Mouse (Mus musculus) neural tube, embryonic 11.5 days (tissue): ENCODE data around the gene 2410131K14Rik. TPM values are rescaled to one million over a fixed set of nuclear protein-coding genes. Genes with fewer than 3 reads are reported as not detected.

Experiments
- ATAC-seq: fragments of 200-750 bp; cut with Nextera tagmentation; 2 replicates; pipeline ENCODE4 v1.8.0; 2017; ENCODE audit warnings: moderate number of reproducible peaks, mild to moderate bottlenecking, moderate TSS enrichment, moderate library complexity; ENCODE audit not compliant: insufficient read depth, low FRiP score, low TSS enrichment
- DNase-seq: peaks from one replicate; pipeline ENCODE4 v3.0.0-alpha.2; 2015; ENCODE audit warnings: low spot score
- H3K27ac ChIP-seq: fragments of 300-500 bp; sonication (generic); 2 replicates; pipeline ENCODE4 v1.5.1; 2014; ENCODE audit warnings: low read depth, mild to moderate bottlenecking, low read length
- H3K27me3 ChIP-seq: fragments of 300-500 bp; sonication (generic); 2 replicates; pipeline ENCODE4 v1.6.1; 2014; ENCODE audit warnings: mild to moderate bottlenecking, low read length, mixed read lengths; ENCODE audit not compliant: control insufficient read depth, insufficient read depth
- H3K36me3 ChIP-seq: fragments of 300-500 bp; sonication (generic); 2 replicates; pipeline ENCODE4 v1.6.1; 2014; ENCODE audit warnings: mild to moderate bottlenecking, low read length, moderate library complexity, mixed read lengths; ENCODE audit not compliant: control insufficient read depth, insufficient read depth
- H3K4me1 ChIP-seq: fragments of 300-500 bp; sonication (generic); 2 replicates; pipeline ENCODE4 v1.6.1; 2014; ENCODE audit warnings: low read length, mixed read lengths; ENCODE audit not compliant: control insufficient read depth, insufficient read depth
- H3K4me2 ChIP-seq: fragments of 300-500 bp; sonication (generic); 2 replicates; pipeline ENCODE4 v1.6.1; 2014; ENCODE audit warnings: low read depth, mild to moderate bottlenecking, moderate library complexity
- H3K4me3 ChIP-seq: fragments of 300-500 bp; sonication (generic); 2 replicates; pipeline ENCODE4 v1.5.1; 2014; ENCODE audit warnings: low read depth, low read length
- H3K9ac ChIP-seq: fragments of 300-500 bp; sonication (generic); 2 replicates; pipeline ENCODE4 v1.6.1; 2014; ENCODE audit warnings: mild to moderate bottlenecking, low read length
- H3K9me3 ChIP-seq: fragments of 300-500 bp; sonication (generic); 2 replicates; pipeline ENCODE4 v1.6.1; 2016; ENCODE audit warnings: low read length; ENCODE audit not compliant: control insufficient read depth
- WGBS: fragments of 180-500 bp; shearing (Covaris S2); extraction: QIAGEN DNeasy Blood & Tissue Kit; methylation state at CpG from one replicate; pipeline ENCODE4 v1.1.7; 2014; 5-methylcytosine and 5-hydroxymethylcytosine counted together
- polyA plus RNA-seq: library from polyadenylated mRNA; unstranded; fragments of >200 nt; fragmentation: Nextera tagmentation; extraction: Ambion mirVana; gene quantifications from 2 replicates; pipeline ENCODE4 v1.2.1, GENCODE M21; 2014

The 2410131K14Rik gene
- polyA plus RNA-seq, 1 experiment from 2014 or later = 14.8 TPM

DNA sequence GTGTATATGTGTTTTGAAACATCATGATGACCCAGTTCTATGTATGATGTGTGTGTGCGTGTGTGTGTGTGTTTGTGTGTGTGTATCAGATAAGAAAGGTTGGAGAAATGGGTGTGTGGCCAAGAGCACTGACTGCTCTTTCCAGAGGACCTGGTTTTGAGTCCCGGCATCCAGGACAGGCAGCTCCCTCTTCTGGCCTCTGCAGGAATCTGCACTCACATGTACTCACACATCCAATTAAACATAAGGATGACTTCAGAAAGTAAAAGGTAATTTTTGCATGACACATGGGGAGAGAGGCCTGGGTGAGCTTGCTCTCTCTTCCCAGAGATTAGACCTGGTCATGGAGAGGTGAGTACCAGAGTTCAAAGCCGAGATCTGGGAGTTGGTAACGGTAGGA lies 12.0 kb downstream of the 2410131K14Rik start:
- Histone ChIP-seq H3K4me1 (no peaks in the 10 kb centered on the region), H3K4me3 (no peak overlapping the region), H3K4me2 (no peak overlapping the region), H3K27me3 (no peaks in the 10 kb centered on the region), H3K9me3 (no peaks in the 10 kb centered on the region), H3K27ac (no peak overlapping the region), H3K9ac (no peak overlapping the region), H3K36me3 (peaks cover 19% of the 10 kb centered on the region)
- no peak for DNase-seq
- ATAC-seq = no peak
- WGBS = 97% methylated on average over 4 of the region's 4 CpGs

DNA sequence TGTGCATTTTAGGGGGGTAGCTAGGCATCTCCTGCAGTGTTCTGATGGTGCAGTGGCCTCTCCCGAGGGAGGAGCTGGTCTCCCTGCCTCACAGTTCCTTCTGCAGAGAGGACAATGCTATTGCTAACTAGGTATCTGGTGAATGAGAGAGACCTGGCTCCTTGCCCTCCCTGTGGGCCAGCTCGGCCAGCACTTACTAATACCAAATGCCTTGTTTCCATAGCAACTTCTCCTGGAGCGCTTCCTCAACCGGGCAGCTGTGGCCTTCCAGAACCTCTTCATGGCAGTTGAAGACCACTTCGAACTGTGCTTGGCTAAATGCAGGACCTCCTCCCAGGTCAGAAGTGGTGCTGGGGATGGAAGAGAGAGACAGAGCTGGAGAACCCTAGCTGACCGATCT lies 14.1 kb downstream of the 2410131K14Rik start:
- no peak overlapping the region for H3K27ac ChIP-seq
- DNase-seq = no peak

DNA sequence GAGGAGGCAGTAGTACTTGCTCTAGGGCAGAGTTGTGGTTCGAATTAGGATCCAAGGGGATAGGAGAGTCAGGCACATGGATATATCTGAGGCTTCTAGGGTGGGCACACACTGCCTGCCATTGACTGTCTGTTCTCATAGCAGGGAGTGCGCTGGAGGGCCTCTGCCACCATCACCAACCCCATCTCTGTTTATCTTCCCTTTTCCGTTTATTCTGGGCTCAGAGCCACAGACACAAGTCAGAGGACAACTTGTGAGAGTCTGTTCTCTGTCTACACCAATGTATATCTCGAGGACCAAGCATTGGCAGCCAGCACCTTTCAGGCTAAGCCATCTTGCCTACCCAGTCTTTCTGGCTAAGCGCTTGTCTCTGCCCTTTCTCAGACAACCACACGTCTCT lies 14.6 kb downstream of the 2410131K14Rik start:
- Histone ChIP-seq H3K4me2 (no peak overlapping the region), H3K9me3 (no peaks in the 10 kb centered on the region), H3K9ac (no peak overlapping the region), H3K36me3 (peaks cover 22% of the 10 kb centered on the region), H3K27ac (no peak overlapping the region), H3K27me3 (no peaks in the 10 kb centered on the region), H3K4me1 (no peaks in the 10 kb centered on the region), H3K4me3 (no peak overlapping the region)
- ATAC-seq (no peak), DNase-seq (no peak)
- WGBS = 91% methylated on average over 6 of the region's 6 CpGs

More for the DNA sequence above, 14.1 kb downstream of the 2410131K14Rik start:
- H3K9ac ChIP-seq = no peak overlapping the region
- WGBS = 88% methylated on average over 6 of the region's 6 CpGs
- H3K36me3 ChIP-seq = peaks cover 22% of the 10 kb centered on the region
- no peaks in the 10 kb centered on the region for H3K4me1 ChIP-seq
- H3K27me3 ChIP-seq = no peaks in the 10 kb centered on the region
- no peak overlapping the region for H3K4me2 ChIP-seq
- H3K4me3 ChIP-seq = no peak overlapping the region
- no peak for ATAC-seq
- no peaks in the 10 kb centered on the region for H3K9me3 ChIP-seq

DNA sequence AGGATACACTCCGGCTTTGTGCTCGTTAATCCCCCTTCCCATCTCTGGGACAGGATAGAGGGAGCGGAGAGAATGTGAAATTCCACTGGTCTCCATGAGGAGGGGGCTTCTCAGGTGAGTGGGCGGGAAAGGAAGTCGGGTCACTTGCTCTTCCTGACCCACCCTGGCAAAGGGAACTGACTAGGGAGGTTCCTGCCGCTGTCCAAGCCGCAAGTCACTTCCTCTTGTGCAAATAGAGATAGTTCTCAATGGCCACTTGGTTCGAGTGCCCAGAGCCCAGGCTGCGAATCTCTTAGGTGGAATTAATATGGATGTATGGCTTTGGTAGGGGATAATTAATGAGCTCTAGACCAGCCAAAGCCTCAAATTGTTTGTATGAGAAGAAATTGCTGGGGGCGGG lies 15.0 kb downstream of the 2410131K14Rik start:
- no peak overlapping the region for H3K9ac ChIP-seq
- no peak for DNase-seq
- H3K27me3 ChIP-seq = no peaks in the 10 kb centered on the region
- 91% methylated on average over 10 of the region's 10 CpGs for WGBS
- H3K4me2 ChIP-seq = no peak overlapping the region
- no peak overlapping the region for H3K4me3 ChIP-seq
- no peak for ATAC-seq
- H3K27ac ChIP-seq = no peak overlapping the region
- H3K4me1 ChIP-seq = no peaks in the 10 kb centered on the region
- H3K9me3 ChIP-seq = no peaks in the 10 kb centered on the region
- peaks cover 22% of the 10 kb centered on the region for H3K36me3 ChIP-seq

DNA sequence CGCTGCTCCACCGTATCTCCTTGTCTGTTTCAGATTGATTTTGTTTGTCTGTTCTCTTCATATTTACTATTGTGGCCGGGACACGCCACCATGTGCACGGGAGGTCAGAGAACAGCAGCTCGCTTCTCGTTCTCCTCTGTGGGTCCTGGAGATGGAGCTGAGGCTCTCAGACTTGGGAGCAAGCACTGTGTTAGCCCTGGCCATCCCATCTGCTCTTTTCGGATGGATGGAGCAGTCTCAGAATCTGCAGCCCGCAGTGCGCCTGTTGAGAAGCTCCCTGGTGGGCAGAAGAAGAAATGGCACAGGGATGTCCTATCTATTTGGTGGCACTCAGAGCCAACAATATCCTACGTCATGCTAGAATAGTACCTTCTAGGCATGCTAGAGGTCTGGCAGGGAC lies 15.6 kb downstream of the 2410131K14Rik start:
- Histone ChIP-seq H3K9ac (no peak overlapping the region), H3K27ac (no peak overlapping the region), H3K4me3 (no peak overlapping the region), H3K27me3 (no peaks in the 10 kb centered on the region), H3K36me3 (peaks cover 22% of the 10 kb centered on the region), H3K9me3 (no peaks in the 10 kb centered on the region), H3K4me1 (no peaks in the 10 kb centered on the region), H3K4me2 (no peak overlapping the region)
- 94% methylated on average over 11 of the region's 11 CpGs for WGBS
- no peak for DNase-seq
- no peak for ATAC-seq

DNA sequence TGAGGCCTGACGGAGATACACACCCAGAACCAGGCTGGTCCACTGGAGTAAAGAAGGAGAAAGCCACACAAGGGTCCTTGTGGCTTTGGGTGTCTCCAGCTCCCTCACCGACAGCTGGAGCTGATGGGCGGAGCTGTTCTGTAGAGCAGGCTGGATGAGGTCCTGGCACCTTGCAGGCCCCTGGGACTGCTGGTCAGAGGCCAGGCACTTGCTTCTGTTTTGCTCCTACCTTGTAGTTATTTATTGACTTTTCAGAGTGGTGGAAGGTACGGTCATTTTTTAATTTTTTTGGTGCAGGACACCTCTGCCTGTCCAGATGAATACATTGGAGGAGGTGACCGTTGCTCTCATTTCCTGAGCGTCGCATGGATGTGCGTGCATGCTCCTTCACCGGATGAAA lies 16.2 kb downstream of the 2410131K14Rik start:
- no peak overlapping the region for H3K27ac ChIP-seq
- WGBS = 93% methylated on average over 9 of the region's 9 CpGs
- no peaks in the 10 kb centered on the region for H3K27me3 ChIP-seq
- H3K9me3 ChIP-seq = no peaks in the 10 kb centered on the region
- H3K36me3 ChIP-seq = peaks cover 22% of the 10 kb centered on the region
- no peaks in the 10 kb centered on the region for H3K4me1 ChIP-seq
- no peak for ATAC-seq
- H3K4me3 ChIP-seq = no peak overlapping the region
- no peak overlapping the region for H3K9ac ChIP-seq
- no peak for DNase-seq
- no peak overlapping the region for H3K4me2 ChIP-seq

DNA sequence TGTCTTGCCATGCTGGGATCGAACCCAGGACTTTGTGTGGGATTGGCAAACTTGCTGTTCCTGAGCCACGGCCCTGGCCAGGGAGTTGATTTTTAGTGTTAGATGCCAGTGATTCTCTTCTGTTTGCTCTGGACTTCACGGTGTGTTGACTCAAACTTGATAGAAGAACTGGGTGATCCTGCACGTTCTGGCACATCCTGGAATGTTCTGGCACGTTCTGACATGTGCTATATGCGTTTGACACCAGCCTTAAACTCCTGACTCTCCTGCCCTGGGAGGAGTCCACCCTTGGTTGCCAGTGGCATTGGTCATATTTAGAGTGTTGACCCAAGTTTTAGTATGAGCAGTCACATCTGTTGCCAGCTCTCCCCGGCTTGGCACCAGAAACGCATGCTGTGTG lies 17.4 kb downstream of the 2410131K14Rik start:
- H3K27ac ChIP-seq = no peak overlapping the region
- no peaks in the 10 kb centered on the region for H3K4me1 ChIP-seq
- peaks cover 20% of the 10 kb centered on the region for H3K36me3 ChIP-seq
- H3K4me3 ChIP-seq = no peak overlapping the region
- WGBS = 93% methylated on average over 8 of the region's 8 CpGs
- DNase-seq (no peak), ATAC-seq (no peak)
- H3K9ac ChIP-seq = no peak overlapping the region
- no peaks in the 10 kb centered on the region for H3K27me3 ChIP-seq
- H3K4me2 ChIP-seq = no peak overlapping the region
- H3K9me3 ChIP-seq = no peaks in the 10 kb centered on the region

DNA sequence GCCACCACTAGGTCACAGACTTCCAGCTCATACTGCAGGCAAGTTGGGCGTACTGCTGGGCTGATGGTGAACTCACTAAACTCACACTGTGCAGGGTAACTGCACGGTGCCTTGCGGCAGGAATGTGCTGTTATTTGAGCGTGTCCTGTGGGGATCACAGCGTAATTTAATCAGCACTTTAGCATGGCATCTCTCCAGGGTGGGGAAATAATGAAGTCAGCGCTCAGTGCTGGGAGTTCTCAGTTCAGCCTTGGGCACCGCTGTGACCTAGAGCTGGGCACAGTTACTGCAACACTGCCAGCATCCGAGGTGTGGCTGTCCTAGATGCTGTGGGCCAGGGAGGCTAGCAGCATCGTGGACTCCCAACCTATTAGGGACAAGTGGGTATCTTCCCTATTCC lies 19.3 kb downstream of the 2410131K14Rik start:
- H3K9ac ChIP-seq = no peak overlapping the region
- no peaks in the 10 kb centered on the region for H3K4me1 ChIP-seq
- H3K36me3 ChIP-seq = peaks cover 11% of the 10 kb centered on the region
- no peak overlapping the region for H3K27ac ChIP-seq
- no peak for DNase-seq
- no peaks in the 10 kb centered on the region for H3K27me3 ChIP-seq
- no peak overlapping the region for H3K4me2 ChIP-seq
- ATAC-seq = no peak
- no peaks in the 10 kb centered on the region for H3K9me3 ChIP-seq
- 83% methylated on average over 9 of the region's 9 CpGs for WGBS
- H3K4me3 ChIP-seq = no peak overlapping the region

DNA sequence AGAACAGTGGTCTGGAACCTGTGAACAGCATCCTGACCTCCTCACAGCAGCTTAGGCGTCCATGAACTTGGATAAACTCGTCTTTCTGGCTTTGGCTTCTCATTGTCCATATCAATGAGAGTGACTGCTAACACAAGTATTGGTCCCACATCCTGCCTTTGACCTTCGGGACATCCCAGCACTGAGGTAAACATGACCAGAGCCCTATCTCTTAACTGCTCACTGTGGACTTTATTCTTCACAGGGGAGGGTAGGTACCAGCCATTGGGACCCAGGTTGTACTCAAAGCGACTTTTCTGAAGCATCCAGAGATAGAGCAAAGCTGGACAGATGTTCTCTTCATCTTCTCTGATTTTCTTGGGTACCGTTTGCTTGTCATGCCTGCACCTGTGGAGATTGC lies 20.3 kb downstream of the 2410131K14Rik start:
- no peaks in the 10 kb centered on the region for H3K4me1 ChIP-seq
- ATAC-seq (no peak), DNase-seq (no peak)
- 86% methylated on average over 5 of the region's 5 CpGs for WGBS
- no peak overlapping the region for H3K9ac ChIP-seq
- H3K27ac ChIP-seq = no peak overlapping the region
- H3K9me3 ChIP-seq = no peaks in the 10 kb centered on the region
- H3K4me2 ChIP-seq = no peak overlapping the region
- peaks cover 6% of the 10 kb centered on the region for H3K36me3 ChIP-seq
- no peaks in the 10 kb centered on the region for H3K27me3 ChIP-seq
- no peak overlapping the region for H3K4me3 ChIP-seq
